10 mouse cellular contexts compared by ENCODE assay signal in genomic region chr10:60237475-60238154, GRCm38 (mm10). TPM values are rescaled to one million over a fixed set of nuclear protein-coding genes. Genes with fewer than 3 reads are reported as not detected.
DNase-seq lines count a peak whose midpoint lies in the region; ATAC-seq lines count a peak whose summit lies in the region.
"Had no signal": no experiment of that assay in that cellular context is flagged by ENCODE, and none has a peak within 500 bp of the region (broad histone marks: within the 10 kb centered on the region; RNA-seq: fewer than 3 reads in every experiment).

No protein-coding gene starts in this region.

- no peaks in the 10 kb centered on the region for H3K36me3 ChIP-seq in hindbrain, embryonic 10.5 days
- no peaks in the 10 kb centered on the region for H3K36me3 ChIP-seq in hindbrain, embryonic 13.5 days
- H3K36me3 ChIP-seq: embryonic facial prominence, embryonic 12.5 days; limb, embryonic 15.5 days had no signal

- no peaks in the 10 kb centered on the region for H3K9me3 ChIP-seq in hindbrain, embryonic 10.5 days
- H3K9me3 ChIP-seq in hindbrain, embryonic 13.5 days: no peaks in the 10 kb centered on the region
- H3K9me3 ChIP-seq: embryonic facial prominence, embryonic 12.5 days; limb, embryonic 15.5 days had no signal

- no peaks in the 10 kb centered on the region for H3K4me1 ChIP-seq in hindbrain, embryonic 10.5 days (replicated peaks)
- no peaks in the 10 kb centered on the region for H3K4me1 ChIP-seq in hindbrain, embryonic 13.5 days (replicated peaks)
- H3K4me1 ChIP-seq: embryonic facial prominence, embryonic 12.5 days; limb, embryonic 15.5 days had no signal

- no peak overlapping the region for H3K9ac ChIP-seq in hindbrain, embryonic 13.5 days
- H3K9ac ChIP-seq: embryonic facial prominence, embryonic 12.5 days; limb, embryonic 15.5 days had no signal

- H3K27me3 ChIP-seq in hindbrain, embryonic 10.5 days (ENCODE audit: insufficient read depth, poor library complexity, severe bottlenecking): no peaks in the 10 kb centered on the region
- H3K27me3 ChIP-seq in hindbrain, embryonic 13.5 days: no peaks in the 10 kb centered on the region
- H3K27me3 ChIP-seq: embryonic facial prominence, embryonic 12.5 days; limb, embryonic 15.5 days had no signal

- 64% methylated on average over 10 of the region's 10 CpGs for WGBS in hindbrain, embryonic 10.5 days
- 68% methylated on average over 10 of the region's 10 CpGs for WGBS in hindbrain, embryonic 13.5 days

- H3K4me3 ChIP-seq in hindbrain, embryonic 10.5 days: no peak overlapping the region
- H3K4me3 ChIP-seq in hindbrain, embryonic 13.5 days: no peak overlapping the region
- H3K4me3 ChIP-seq: embryonic facial prominence, embryonic 12.5 days; limb, embryonic 15.5 days had no signal

- no peak for ATAC-seq in hindbrain, embryonic 13.5 days (ENCODE audit: low FRiP score)

- no peak overlapping the region for H3K4me2 ChIP-seq in hindbrain, embryonic 13.5 days
- H3K4me2 ChIP-seq: embryonic facial prominence, embryonic 12.5 days; limb, embryonic 15.5 days had no signal

- no peak overlapping the region for H3K27ac ChIP-seq in hindbrain, embryonic 10.5 days
- no peak overlapping the region for H3K27ac ChIP-seq in hindbrain, embryonic 13.5 days
- H3K27ac ChIP-seq: embryonic facial prominence, embryonic 12.5 days; limb, embryonic 15.5 days had no signal

- DNase-seq in hindbrain, embryonic 10.5 days (ENCODE audit: low spot score): peak; percentile 56
- DNase-seq in B cell, adult 2 months: peak; percentile 86 to 87
- DNase-seq in adrenal gland, adult 18-20 months (ENCODE audit: low spot score in 2 of 2): peak; percentile 64 to 67
- peak; percentile 35 for DNase-seq in embryo, embryonic 11.5 days (ENCODE audit: low read depth, low spot score)
- DNase-seq in kidney, postnatal 4 days: peak; percentile 81 to 83
- DNase-seq in naive thymus-derived CD4-positive, alpha-beta T cell, adult 2 months (ENCODE audit: low read depth): peak; percentile 39
- peak; percentile 56 to 67 for DNase-seq in thymus, postnatal 36 days

RNA-seq across cellular contexts. Expression of gene Chst3, which starts 18.6 kb away (rescaled TPM):
- polyA plus RNA-seq in hindbrain, embryonic 10.5 days (2016; fragmentation: Nextera tagmentation; extraction: Ambion mirVana): 1.8 and 2.2 TPM in 2 replicates
- 1.8 and 2.0 TPM in 2 replicates for polyA plus RNA-seq in hindbrain, embryonic 13.5 days (2015; fragmentation: Nextera tagmentation; extraction: Ambion mirVana)
- total RNA-seq in adrenal gland, adult 18-20 months (2021): under 1 TPM; 0.77 to 0.86 TPM

RNA-seq across cellular contexts. Expression of gene Psap, which starts 39.8 kb away (rescaled TPM):
- 53.9 and 86.4 TPM in 2 replicates for polyA plus RNA-seq in hindbrain, embryonic 10.5 days (2016; fragmentation: Nextera tagmentation; extraction: Ambion mirVana)
- 152 and 153 TPM in 2 replicates for polyA plus RNA-seq in hindbrain, embryonic 13.5 days (2015; fragmentation: Nextera tagmentation; extraction: Ambion mirVana)
- total RNA-seq in adrenal gland, adult 18-20 months (2021): 1,000 to 10,000 TPM; 1,159 to 1,329 TPM

Comparison
In these comparisons a context has a peak if more than half of its experiments do, and no peak if none do; other contexts are left out.
1. DNase-seq: peak in every context shown above with its lines; median percentile 86 in B cell, adult 2 months; 82 in kidney, postnatal 4 days; 66 in adrenal gland, adult 18-20 months; 62 in thymus, postnatal 36 days; 56 in hindbrain, embryonic 10.5 days; 39 in naive thymus-derived CD4-positive, alpha-beta T cell, adult 2 months; 35 in embryo, embryonic 11.5 days.